Mouse (Mus musculus): ENCODE results near the gene Daam2. TPM values are rescaled to one million over a fixed set of nuclear protein-coding genes. Genes with fewer than 3 reads are reported as not detected.

Daam2 gene
- polyA plus RNA-seq, 1 experiment = 3.6 TPM

DNA sequence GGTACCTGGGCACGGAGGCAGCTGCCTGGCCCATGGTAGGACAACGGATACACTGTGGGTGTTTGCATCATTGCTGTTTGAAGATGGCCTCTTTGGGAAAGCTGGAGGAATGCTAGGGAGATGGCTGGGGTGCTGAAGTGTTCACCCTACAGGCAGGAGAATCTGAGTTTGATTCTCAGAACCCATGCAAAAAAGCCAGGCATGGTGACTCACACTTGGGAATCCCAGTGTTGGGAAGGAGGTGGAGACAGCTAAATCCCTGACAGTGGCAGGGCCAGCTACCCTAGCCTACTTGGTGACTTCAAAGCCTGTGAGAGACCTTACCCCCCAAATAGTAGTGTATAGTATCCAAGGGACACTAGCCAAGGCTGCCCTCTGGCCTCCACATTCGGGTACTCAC lies 49.0 kb downstream of the Daam2 start:
- no peak for TF ChIP-seq CTCF (IDR thresholded peaks at IDR 0.05; ENCODE audit: extremely low read depth, insufficient read length, insufficient replicate concordance, low read depth, low read length)
- no peak overlapping the region for H3K27ac ChIP-seq (ENCODE audit: insufficient read depth, low read depth, low read length)
- no peaks in the 10 kb centered on the region for H3K27me3 ChIP-seq (ENCODE audit: control insufficient read depth, insufficient read depth, low read length)
- no peaks in the 10 kb centered on the region for H3K36me3 ChIP-seq (ENCODE audit: control insufficient read depth, insufficient read depth, low read length)
- H3K4me1 ChIP-seq (ENCODE audit: control insufficient read depth, insufficient read depth, insufficient read length, low read length) = no peaks in the 10 kb centered on the region; the same call in 1 of the 2 replicates
- WGBS = 86% methylated on average over 3 of the region's 3 CpGs
- no peak overlapping the region for H3K4me3 ChIP-seq (ENCODE audit: low read depth, low read length)

DNA sequence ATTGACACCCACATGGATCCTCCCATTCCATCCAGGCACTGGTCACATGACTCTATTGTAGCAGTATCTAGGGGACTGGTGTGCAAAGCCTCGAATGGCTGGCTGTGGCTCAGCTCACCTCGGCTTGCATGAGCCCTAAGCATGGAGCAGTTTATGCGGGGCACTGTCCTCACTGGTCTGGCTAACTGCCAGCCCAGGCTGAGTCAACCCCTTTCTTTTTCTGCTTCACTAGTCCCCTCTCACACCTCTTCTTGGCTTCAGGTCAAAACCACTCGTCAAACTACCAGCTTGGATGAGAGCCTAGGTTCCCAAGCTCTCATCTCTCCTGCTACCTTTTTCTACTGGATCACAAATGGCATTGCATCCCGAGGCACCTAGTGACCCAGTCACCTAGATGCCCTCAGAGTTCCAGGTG lies 51.5 kb downstream of the Daam2 start:
- TF ChIP-seq POLR2A (IDR thresholded peaks at IDR 0.05; ENCODE audit: low read depth, low read length) = no peak
- TF ChIP-seq CTCF (IDR thresholded peaks at IDR 0.05; ENCODE audit: extremely low read depth, insufficient read length, insufficient replicate concordance, low read depth, low read length) = no peak
- Histone ChIP-seq H3K27ac (ENCODE audit: insufficient read depth, low read depth, low read length) (no peak overlapping the region), H3K36me3 (ENCODE audit: control insufficient read depth, insufficient read depth, low read length) (no peaks in the 10 kb centered on the region), H3K4me3 (ENCODE audit: low read depth, low read length) (no peak overlapping the region), H3K27me3 (ENCODE audit: control insufficient read depth, insufficient read depth, low read length) (no peaks in the 10 kb centered on the region), H3K4me1 (ENCODE audit: control insufficient read depth, insufficient read depth, insufficient read length, low read length) (no peaks in the 10 kb centered on the region; the same call in 1 of the 2 replicates)
- WGBS = 26% methylated on average over 5 of the region's 5 CpGs

DNA sequence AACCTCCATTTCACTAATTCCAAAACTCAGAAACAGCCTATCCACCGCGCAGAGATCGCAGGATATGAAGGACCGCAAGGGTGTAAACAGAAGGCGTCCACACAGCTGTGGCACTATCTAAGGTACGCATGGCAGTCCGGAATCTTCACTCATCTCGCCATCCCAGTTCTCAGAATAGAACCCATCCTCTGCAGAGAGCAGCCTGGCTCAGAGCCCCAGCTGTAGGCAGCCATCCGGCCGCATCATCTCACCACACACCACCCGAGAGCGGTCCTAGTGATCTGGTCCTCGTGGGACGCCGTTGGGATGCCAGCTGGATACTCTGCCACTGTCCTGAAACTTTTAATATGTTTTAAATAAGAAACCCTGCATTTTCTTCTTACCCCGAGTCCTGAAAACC lies 54.7 kb downstream of the Daam2 start:
- 89% methylated on average over 16 of the region's 16 CpGs for WGBS
- no peaks in the 10 kb centered on the region for H3K27me3 ChIP-seq (ENCODE audit: control insufficient read depth, insufficient read depth, low read length)
- no peak for TF ChIP-seq CTCF (IDR thresholded peaks at IDR 0.05; ENCODE audit: extremely low read depth, insufficient read length, insufficient replicate concordance, low read depth, low read length)
- TF ChIP-seq POLR2A (IDR thresholded peaks at IDR 0.05; ENCODE audit: low read depth, low read length) = no peak
- H3K4me1 ChIP-seq (ENCODE audit: control insufficient read depth, insufficient read depth, insufficient read length, low read length) = no peaks in the 10 kb centered on the region; the same call in 1 of the 2 replicates
- H3K4me3 ChIP-seq (ENCODE audit: low read depth, low read length) = no peak overlapping the region
- H3K27ac ChIP-seq (ENCODE audit: insufficient read depth, low read depth, low read length) = no peak overlapping the region
- H3K36me3 ChIP-seq (ENCODE audit: control insufficient read depth, insufficient read depth, low read length) = no peaks in the 10 kb centered on the region

DNA sequence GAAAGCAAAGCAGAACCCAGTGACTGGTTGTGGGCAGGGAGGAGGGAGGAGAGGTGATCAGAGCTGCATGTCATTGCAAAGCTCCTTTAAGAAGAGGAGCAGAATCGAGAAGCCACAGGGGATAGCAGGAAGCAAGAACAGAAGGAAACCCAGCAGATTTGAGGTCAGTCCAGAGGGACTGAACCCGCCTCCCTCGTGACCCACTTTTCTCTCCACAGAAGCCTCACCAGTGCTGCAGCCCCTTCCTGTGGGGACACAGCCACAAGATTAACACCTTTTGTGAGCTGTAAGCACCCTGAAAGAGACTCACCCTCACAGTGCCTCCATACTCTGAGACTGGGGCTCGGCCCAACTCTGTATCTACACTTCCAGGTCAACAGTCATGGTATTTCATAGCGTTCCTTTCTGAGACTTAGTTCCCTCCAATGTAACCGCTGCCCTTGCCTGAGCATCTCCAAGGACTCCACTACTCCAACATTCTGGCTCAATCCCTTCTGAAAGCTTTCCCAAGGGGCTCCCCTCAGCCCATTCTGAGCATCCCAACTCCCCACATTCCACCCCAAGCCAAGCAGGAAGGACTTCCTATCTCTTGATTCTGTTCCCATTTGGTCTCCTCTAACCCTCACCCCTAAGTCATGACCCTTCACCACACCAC lies 60.8 kb downstream of the Daam2 start:
- no peak for TF ChIP-seq POLR2A (IDR thresholded peaks at IDR 0.05; ENCODE audit: low read depth, low read length)
- no peak for TF ChIP-seq CTCF (IDR thresholded peaks at IDR 0.05; ENCODE audit: extremely low read depth, insufficient read length, insufficient replicate concordance, low read depth, low read length)
- 63% methylated on average over 6 of the region's 6 CpGs for WGBS
- Histone ChIP-seq H3K27me3 (ENCODE audit: control insufficient read depth, insufficient read depth, low read length) (no peaks in the 10 kb centered on the region), H3K4me3 (ENCODE audit: low read depth, low read length) (no peak overlapping the region), H3K36me3 (ENCODE audit: control insufficient read depth, insufficient read depth, low read length) (no peaks in the 10 kb centered on the region), H3K27ac (ENCODE audit: insufficient read depth, low read depth, low read length) (no peak overlapping the region), H3K4me1 (ENCODE audit: control insufficient read depth, insufficient read depth, insufficient read length, low read length) (no peaks in the 10 kb centered on the region)

DNA sequence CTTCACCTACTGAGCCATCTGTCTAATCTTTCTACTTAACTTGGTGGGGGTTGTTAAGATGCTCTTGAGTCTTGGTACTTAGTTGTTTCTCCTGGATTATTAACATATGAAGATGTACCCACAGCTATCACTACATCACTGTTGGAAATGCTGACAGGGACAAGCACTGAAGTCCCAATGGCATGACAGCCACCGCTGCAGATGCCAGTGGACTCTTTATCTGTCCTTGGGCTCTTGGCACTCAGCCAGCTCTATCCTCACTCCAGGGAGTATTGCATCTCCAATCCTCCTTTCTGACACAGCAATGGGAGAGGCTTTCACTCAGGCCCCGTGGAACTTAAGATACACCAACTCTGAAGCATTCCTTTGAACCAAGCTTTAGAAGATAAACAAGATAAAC lies 63.9 kb downstream of the Daam2 start:
- no peaks in the 10 kb centered on the region for H3K27me3 ChIP-seq (ENCODE audit: control insufficient read depth, insufficient read depth, low read length)
- H3K27ac ChIP-seq (ENCODE audit: insufficient read depth, low read depth, low read length) = no peak overlapping the region
- WGBS = 14% methylated on average over 2 of the region's 2 CpGs
- no peak overlapping the region for H3K4me3 ChIP-seq (ENCODE audit: low read depth, low read length)
- H3K4me1 ChIP-seq (ENCODE audit: control insufficient read depth, insufficient read depth, insufficient read length, low read length) = no peaks in the 10 kb centered on the region
- TF ChIP-seq CTCF (IDR thresholded peaks at IDR 0.05; ENCODE audit: extremely low read depth, insufficient read length, insufficient replicate concordance, low read depth, low read length) (no peak), POLR2A (IDR thresholded peaks at IDR 0.05; ENCODE audit: low read depth, low read length) (no peak)
- H3K36me3 ChIP-seq (ENCODE audit: control insufficient read depth, insufficient read depth, low read length) = no peaks in the 10 kb centered on the region

DNA sequence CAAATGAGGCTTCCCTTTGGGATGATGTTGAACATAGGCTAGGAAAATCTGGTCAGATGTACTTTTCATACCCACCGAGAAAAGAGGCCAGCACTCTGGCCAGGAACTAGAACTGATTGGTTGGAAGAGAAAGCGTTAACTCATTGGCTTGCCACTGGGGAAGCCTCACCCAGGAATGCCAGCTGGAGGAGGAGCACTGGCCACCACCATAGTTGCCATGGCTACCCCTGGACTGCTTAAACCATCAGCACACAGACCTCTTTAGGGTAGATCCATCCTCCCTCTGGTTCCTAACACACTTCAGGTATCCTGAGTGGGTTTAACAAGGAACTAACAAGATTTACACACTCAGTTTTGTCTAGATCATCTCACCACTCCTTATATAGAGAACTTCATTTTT lies 64.5 kb downstream of the Daam2 start:
- H3K27ac ChIP-seq (ENCODE audit: insufficient read depth, low read depth, low read length) = no peak overlapping the region
- 78% methylated on average over 2 of the region's 2 CpGs for WGBS
- no peaks in the 10 kb centered on the region for H3K27me3 ChIP-seq (ENCODE audit: control insufficient read depth, insufficient read depth, low read length)
- no peaks in the 10 kb centered on the region for H3K4me1 ChIP-seq (ENCODE audit: control insufficient read depth, insufficient read depth, insufficient read length, low read length)
- H3K4me3 ChIP-seq (ENCODE audit: low read depth, low read length) = no peak overlapping the region
- no peaks in the 10 kb centered on the region for H3K36me3 ChIP-seq (ENCODE audit: control insufficient read depth, insufficient read depth, low read length)
- TF ChIP-seq POLR2A (IDR thresholded peaks at IDR 0.05; ENCODE audit: low read depth, low read length) (no peak), CTCF (IDR thresholded peaks at IDR 0.05; ENCODE audit: extremely low read depth, insufficient read length, insufficient replicate concordance, low read depth, low read length) (no peak)

DNA sequence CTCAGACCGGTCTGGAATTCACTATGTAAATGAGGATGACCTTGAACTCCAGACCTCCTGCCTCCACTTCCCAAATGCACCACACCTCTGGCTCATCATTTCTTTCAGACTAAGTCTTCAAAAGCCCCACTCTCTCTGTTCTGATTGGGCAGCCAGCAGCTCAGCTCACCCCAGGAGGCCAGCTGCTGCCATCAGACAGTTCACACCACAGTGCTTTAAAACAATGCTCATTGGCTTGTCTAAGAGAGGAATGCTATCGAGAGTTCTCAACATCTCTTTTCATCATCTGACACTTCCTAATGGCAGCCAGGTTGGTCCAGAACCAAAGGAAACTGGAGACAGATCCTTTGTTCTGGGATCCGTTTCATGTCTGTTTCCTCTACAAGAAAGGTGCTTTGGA lies 66.0 kb downstream of the Daam2 start:
- WGBS = 76% methylated on average over 3 of the region's 3 CpGs
- Histone ChIP-seq H3K4me1 (ENCODE audit: control insufficient read depth, insufficient read depth, insufficient read length, low read length) (no peaks in the 10 kb centered on the region), H3K27me3 (ENCODE audit: control insufficient read depth, insufficient read depth, low read length) (no peaks in the 10 kb centered on the region), H3K27ac (ENCODE audit: insufficient read depth, low read depth, low read length) (no peak overlapping the region), H3K4me3 (ENCODE audit: low read depth, low read length) (no peak overlapping the region), H3K36me3 (ENCODE audit: control insufficient read depth, insufficient read depth, low read length) (no peaks in the 10 kb centered on the region)
- TF ChIP-seq CTCF (IDR thresholded peaks at IDR 0.05; ENCODE audit: extremely low read depth, insufficient read length, insufficient replicate concordance, low read depth, low read length) (no peak), POLR2A (IDR thresholded peaks at IDR 0.05; ENCODE audit: low read depth, low read length) (no peak)
